Mouse (Mus musculus) right cerebral cortex, postnatal 10 days (tissue): Measurements from ENCODE around the gene Cfap61.
A peak's percentile ranks its signal among the peaks of the same experiment; 100 is the strongest.

Experiments
- DNase-seq, 2 experiments: peaks; one replicate each; pipeline ENCODE4 v3.0.0; 2021; ENCODE audit warnings: low spot score in 2 of 2

The Cfap61 gene

DNA sequence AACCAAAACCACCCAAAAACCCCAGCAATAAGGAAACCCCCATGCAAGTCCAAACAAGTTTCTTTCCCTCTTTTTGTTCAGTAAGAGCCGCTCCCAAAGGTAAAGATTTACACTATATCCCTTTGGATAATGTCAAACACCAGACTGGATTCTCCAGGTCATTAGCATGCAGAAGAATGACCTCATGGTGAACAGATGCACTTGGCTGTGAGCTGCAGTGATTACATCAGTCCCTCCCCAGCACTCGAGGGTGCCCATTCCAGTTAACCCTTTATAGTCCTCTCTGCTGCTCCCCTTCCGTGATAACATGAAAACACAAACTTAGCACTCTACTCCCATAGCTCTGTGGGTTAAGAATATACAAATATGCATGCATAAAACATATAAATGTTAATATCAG, 322.5 kb downstream of the Cfap61 start:
- DNase-seq, result no peak

DNA sequence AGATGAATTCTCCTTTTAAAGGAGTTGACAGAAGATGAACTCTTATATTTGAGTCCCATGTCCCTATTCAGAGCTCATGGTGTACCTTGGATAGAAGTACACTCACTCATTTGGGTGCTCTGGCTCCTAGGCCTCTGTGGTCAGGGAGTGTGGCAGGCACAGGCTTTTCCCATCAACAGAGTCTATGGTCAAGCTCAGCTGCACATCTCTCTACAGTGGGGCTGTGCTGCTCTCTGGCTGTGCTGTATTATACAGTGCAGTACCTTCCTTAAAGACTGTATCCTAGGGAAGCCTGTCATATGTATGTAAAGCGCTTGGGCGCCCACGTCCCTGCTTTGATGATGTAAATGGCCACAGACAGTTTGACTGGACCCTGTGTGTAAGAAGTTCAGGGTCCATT, 323.0 kb downstream of the Cfap61 start:
- no peak for DNase-seq

DNA sequence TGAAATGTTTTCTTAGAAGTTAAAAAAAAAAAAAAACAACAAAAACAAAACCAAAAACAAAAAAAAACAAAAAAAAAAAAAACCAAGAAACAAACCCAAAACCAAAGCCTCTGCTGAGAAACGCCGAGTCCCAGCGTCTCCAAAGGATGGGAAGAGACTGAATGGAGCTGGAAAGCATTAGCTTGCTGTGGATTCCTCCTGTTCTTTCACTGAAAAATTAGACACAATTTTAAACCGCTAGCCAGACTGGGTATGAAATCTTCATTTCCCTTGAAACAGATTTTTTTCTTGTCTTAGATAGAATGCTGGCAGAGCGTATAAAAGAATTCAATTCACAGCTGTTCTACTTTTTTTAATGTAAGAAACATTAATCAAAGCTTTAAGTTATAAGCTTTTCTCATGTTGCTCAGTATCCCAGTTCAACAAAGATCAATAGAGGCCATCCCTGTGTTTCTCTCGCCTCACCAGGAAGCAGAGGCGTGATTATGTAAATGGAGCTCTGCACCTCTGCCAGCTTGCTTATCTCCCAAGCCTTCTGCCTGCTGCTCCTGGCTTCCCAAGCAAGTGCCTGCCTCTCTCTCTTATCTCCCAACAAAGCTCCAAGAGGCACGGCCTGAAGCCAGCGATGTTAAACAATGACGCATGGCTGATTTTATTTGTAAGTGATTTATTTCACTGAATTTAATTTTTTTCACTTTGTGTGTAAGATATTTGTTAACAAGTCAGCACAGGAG, 324.3 kb downstream of the Cfap61 start:
- DNase-seq, result peak; percentile 54 to 64

DNA sequence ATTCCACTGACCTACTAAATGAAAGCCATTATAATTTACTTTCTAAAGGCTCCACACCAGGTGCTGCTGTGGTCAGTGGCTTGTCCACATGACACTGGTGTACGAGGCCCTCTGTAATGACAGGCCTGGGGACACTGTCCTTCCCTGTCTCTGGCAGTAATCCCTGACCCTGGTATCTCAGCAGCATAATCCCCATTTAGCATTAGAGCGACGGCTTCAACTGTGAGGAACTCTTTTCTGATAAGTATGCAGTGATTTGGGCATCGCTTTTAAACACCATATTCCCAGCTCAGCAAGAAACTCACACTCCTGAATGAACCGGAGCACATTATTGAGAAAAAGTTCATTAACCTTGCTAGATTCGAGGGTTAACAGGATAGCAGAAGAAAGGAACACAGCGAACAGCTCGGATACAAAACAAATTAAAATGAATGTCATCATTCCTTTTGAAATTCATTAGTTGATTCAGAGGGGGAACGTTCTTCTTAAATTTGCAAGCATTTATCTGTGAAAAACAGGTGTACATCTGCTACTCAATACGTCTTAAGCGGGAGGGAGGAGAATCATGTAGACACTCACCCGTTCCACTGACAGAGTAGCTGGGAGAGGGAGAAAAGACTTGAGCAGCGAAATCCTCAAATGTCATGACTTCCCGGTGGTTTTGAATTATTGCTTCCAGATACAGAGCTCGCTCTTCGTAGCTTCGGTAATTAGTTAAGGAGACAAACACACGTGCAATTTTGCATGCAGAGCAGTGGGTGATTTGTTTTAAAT, 325.4 kb downstream of the Cfap61 start:
- DNase-seq, result no peak

DNA sequence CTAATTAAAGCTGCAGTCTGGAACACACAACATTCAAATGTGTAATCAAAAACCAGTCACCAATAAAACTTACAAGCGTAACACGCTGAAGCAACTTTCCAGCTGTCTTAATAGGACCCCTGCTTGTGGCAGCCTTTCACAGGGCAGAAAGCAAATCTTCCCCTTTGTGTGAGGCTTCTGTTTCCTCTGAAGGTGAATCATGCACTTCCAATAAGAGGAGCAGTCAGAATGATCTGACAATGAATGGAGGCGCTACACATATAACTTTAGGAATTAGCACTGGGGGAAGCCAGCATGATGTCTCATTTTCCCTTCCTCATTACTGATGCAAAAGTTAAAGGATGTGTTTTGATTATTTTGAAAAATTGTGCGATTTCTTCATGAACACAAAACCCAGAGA, 326.6 kb downstream of the Cfap61 start:
- no peak for DNase-seq

DNA sequence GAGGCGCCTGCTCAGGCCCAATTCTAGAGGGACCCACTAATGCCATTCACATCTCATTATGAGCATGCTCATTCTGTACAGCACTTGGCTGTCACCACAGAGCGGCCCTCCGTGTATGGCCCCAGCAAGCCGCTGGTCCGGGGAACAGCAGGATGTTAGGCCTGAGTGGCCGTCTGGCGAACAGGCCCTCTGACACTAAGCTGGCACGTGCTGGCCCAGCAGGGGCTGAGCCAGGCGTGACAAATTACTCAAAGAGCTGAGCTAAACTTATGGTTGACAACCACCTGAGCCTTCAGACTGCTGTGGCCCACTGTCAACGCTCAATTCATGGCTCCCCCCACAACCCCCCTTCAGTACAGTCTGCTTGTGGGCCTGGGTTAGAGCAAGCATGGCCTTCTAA, 327.6 kb downstream of the Cfap61 start:
- DNase-seq, result peak; percentile 40 to 46

DNA sequence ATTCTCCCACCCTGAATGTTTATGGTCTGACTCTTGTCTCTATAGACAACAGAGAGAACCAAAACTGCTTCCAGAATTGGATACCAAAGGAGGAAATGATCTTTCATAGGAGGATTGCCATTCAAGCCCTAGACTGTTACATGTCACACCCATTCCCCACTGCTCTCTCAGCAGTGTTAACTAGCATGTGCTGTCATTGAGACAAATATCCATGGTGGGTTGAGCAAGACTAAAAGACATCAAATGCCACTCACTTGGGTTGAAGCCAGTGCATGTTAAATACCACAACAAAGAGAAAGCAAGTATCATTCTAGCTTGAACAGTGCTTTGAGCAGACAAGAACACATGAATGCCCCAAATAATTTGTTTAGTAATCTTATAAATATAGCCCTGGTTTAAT, 328.4 kb downstream of the Cfap61 start:
- DNase-seq, result no peak
